Mouse (Mus musculus) heart, postnatal 0 days (tissue): ENCODE data around the gene Entpd5.

Experiments
- CTCF ChIP-seq: IDR thresholded peaks from 2 replicates; pipeline ENCODE4 v1.5.1; 2016; ENCODE audit warnings: antibody characterized with exemption, control low read depth, low read depth
- EP300 ChIP-seq: IDR thresholded peaks from 2 replicates; pipeline ENCODE4 v1.6.1; 2016; ENCODE audit warnings: antibody characterized with exemption, low read depth

DNA sequence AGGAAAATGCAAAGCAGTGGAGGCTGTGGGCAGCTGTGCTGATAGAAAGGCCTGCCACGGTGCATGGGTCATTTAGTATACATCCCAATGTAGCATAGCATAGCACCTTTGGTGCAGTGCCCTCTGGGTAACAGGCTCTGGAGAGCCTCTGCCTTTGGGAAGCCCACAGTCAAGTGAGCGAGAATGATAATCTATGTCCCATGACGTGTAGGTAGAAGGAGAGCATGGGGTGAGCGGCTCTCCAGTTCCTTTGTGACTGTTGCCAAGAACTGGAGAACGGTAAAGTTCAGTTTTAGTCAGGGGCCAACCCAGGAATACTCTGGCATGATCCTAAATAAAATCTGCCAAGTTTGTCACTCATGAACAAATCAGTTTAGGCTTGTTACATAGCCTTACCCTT lies 37.2 kb downstream of the Entpd5 start:
- no peak for TF ChIP-seq CTCF
- TF ChIP-seq EP300: no peak
